Mouse (Mus musculus): ENCODE results near the gene Dhrs9.

GRCm38 (mm10) chr2:69427141-69427540 is 46.9 kb downstream of the Dhrs9 start:
- TF ChIP-seq CTCF (conservative IDR thresholded peaks at IDR 0.05; ENCODE audit: insufficient read depth, insufficient read length, low read depth, low read length), result no peak
- TF ChIP-seq POLR2A (IDR thresholded peaks at IDR 0.05; ENCODE audit: low read depth, low read length), result no peak

Measured in kidney, adult 2 months (tissue).